Mouse (Mus musculus): ENCODE measurements at regions not wholly inside any gene's neighbourhood (a gene's known extent, or its start where the extent isn't known, plus 50 kb on each side); places are given as distances from the start of the nearest gene placed in this dataset.

- no peak for DNase-seq
Observed at GRCm38 (mm10) chr13:47298010-47298409, 175.6 kb downstream of the Rnf144b start.

GRCm38 (mm10) chr13:47300486-47300885, 178.0 kb downstream of the Rnf144b start:
- DNase-seq, result no peak

GRCm38 (mm10) chr13:47301070-47301469, 178.6 kb downstream of the Rnf144b start:
- DNase-seq, result no peak

GRCm38 (mm10) chr13:47309492-47309891, 187.0 kb downstream of the Rnf144b start:
- no peak for DNase-seq

GRCm38 (mm10) chr13:47310751-47311202, 188.3 kb downstream of the Rnf144b start:
- no peak for DNase-seq

GRCm38 (mm10) chr13:47319549-47319948, 197.1 kb downstream of the Rnf144b start:
- no peak for DNase-seq

- no peak for DNase-seq
Observed at GRCm38 (mm10) chr13:47321876-47322275, 199.4 kb downstream of the Rnf144b start.

GRCm38 (mm10) chr13:47335996-47336684, 213.7 kb downstream of the Rnf144b start:
- DNase-seq, result no peak

GRCm38 (mm10) chr13:47336865-47337441, 214.5 kb downstream of the Rnf144b start:
- DNase-seq, result peak in 1 of 2 experiments; percentile 4

GRCm38 (mm10) chr13:47339411-47339810, 217.0 kb downstream of the Rnf144b start:
- no peak for DNase-seq

- DNase-seq, result peak; percentile 19
Observed at GRCm38 (mm10) chr13:47342361-47342760, 219.9 kb downstream of the Rnf144b start.

GRCm38 (mm10) chr13:47345576-47345975, 223.1 kb downstream of the Rnf144b start:
- no peak for DNase-seq

GRCm38 (mm10) chr13:47347835-47348234, 225.4 kb downstream of the Rnf144b start:
- no peak for DNase-seq

- DNase-seq, result peak; percentile 74 to 79
Observed at GRCm38 (mm10) chr13:47348517-47349145, 226.2 kb downstream of the Rnf144b start.

GRCm38 (mm10) chr13:47354446-47354845, 232.0 kb downstream of the Rnf144b start:
- DNase-seq, result no peak

GRCm38 (mm10) chr13:47355169-47355568, 232.7 kb downstream of the Rnf144b start:
- DNase-seq, result no peak

- no peak for DNase-seq
Observed at GRCm38 (mm10) chr13:47358986-47359385, 236.5 kb downstream of the Rnf144b start.

GRCm38 (mm10) chr13:47365776-47366175, 243.3 kb downstream of the Rnf144b start:
- no peak for DNase-seq

- no peak for DNase-seq
Observed at GRCm38 (mm10) chr13:47368041-47368823, 245.8 kb downstream of the Rnf144b start.

- DNase-seq, result no peak
Observed at GRCm38 (mm10) chr13:47374583-47374982, 252.1 kb downstream of the Rnf144b start.

- no peak for DNase-seq
Observed at GRCm38 (mm10) chr13:47391023-47391422, 268.6 kb downstream of the Rnf144b start.

GRCm38 (mm10) chr13:47397726-47398350, 275.4 kb downstream of the Rnf144b start:
- DNase-seq, result no peak

- DNase-seq, result no peak
Observed at GRCm38 (mm10) chr13:47398976-47399375, 276.5 kb downstream of the Rnf144b start.
